Mouse (Mus musculus) layer of hippocampus, adult 8-10 months (tissue): ENCODE data around the gene Cdc7. TPM values are rescaled to one million over a fixed set of nuclear protein-coding genes. Genes with fewer than 3 reads are reported as not detected.

Experiments used
- DNase-seq, 2 experiments: peaks; one replicate each; pipeline ENCODE4 v3.0.0; 2022; ENCODE audit warnings: low spot score in 2 of 2
- total RNA-seq, 4 experiments: library from RNA; stranded (reverse); gene quantifications; 2 replicates each; pipeline ENCODE4 v1.2.4; 2022

Cdc7 gene
- total RNA-seq, 4 experiments from 2014 or later: 9.8 to 20.7 (median 16.0) TPM

DNA sequence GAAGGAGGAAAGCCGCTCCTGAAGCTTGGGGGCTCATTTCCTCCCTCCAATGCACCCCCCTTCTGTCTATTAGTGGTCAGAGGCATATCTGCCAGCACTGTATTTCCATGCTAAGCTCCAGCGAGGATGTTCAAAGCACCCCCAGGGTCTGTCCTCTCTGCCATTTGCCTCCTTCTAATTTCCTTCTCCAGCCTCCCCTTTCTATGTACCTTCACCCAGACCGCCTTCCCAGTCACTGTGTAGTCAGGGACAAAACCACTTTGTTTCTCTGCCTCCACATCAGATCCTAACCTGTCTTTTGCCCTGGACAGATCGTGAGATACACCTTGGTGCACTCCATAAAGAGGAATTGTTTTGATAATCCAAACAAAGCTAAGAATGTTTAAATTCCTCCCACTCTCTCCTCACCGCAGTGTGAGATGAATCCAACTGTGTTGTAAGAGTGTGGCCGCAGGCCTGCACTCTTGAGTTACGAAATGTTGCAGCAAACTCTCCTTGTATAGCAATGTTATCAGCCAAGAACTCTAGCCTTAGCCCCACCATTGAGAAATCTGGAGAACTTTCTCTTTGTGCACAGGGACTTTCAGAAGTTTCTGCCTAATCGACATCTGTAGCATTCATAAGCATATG lies 27.3 kb downstream of the Cdc7 start:
- no peak for DNase-seq

DNA sequence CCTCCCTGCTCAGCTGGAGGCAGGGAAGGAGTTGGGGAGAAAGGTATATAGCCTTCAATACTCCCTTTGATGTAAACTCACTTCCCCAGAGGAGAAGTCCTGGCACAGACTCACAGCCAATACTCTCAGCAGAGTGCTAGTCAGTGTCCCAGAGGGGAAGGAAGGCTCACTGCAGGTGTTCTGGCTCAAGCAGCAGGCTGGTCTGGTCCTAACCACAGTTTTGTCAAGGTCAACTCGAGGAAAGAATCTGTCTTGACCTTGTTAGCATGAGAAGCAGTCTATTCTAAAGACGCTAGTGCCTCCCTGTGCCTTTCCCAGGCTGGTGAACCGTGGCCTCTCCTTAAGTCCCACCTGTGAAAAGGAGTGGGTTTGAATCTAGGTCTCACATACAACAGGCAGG lies 30.6 kb downstream of the Cdc7 start:
- DNase-seq: no peak

- DNase-seq: peak; percentile 34 to 44
Measured at GRCm38 (mm10) chr5:106995886-106996538, 31.9 kb downstream of the Cdc7 start.

GRCm38 (mm10) chr5:106996539-106997244 lies 32.6 kb downstream of the Cdc7 start:
- no peak for DNase-seq

DNA sequence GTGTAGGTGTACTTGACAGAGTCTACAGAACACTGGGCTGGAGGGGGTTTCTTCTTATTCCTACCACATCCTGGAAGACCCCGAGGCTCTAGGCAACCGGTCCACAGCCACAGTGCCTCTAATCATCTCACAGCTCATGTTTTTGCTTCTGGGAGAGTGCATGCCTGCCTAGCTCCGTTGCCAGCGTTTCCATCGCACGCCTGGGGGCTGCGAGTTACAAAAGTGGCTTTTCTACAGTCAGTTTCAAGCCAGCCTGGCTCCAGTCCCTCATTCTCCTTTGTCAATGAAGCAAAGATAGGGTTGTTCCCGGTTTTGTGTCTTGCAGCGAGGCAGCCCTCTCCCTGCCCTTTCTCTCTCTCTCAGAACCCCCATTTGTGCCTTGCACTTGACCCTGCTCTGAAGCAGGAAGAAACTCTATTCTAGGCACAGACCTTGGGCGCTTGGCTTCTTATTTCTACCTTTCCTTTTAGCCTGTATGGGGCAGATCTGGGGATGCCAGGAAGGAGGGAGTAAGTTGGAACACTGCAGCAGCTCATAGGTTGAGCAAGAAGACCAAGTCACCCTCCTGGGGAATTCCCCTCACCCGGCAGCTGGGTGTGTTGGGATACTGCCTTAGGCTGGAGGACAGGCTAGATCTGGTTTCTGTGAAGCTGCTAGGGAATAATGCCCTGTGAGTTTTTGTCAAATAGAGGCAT lies 37.4 kb downstream of the Cdc7 start:
- no peak for DNase-seq

DNA sequence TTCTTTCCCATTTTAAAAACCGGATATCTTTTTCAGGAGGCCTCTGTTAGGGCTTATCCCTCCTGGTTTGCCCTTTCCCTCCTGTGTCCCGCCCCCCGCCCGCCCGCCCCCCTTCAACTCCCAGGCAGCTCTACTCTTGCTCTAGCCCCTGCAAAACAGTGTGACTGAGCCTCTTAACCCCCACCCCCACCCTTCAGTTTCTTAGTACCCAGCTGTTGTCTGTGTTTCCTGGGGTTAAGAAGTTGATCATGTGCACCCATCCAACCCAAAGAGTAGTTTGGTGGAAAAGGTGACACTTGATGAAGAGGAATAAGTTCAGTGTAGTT lies 37.9 kb downstream of the Cdc7 start:
- no peak for DNase-seq

DNA sequence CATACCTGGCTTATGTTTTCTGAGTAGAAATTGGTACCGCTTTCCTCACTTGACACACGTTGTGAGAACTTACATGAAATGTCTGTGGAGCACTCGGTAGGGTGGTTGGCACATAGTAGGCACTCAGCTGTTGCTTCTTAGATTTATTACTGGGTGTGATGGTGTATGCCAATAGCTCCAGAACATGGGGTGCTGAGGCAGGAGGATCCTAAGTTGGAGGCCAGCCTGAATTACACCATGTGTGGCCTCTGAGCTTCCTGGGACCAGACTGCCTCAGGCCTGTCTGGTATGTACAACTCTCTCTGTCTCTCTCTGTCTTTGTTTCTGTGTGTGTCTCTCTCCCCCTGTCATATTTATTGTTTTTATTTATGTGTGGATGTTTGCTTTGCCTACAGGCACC lies 45.6 kb downstream of the Cdc7 start:
- no peak for DNase-seq

GRCm38 (mm10) chr5:107010300-107010699 lies 46.2 kb downstream of the Cdc7 start:
- DNase-seq: no peak

- DNase-seq: no peak
Measured at GRCm38 (mm10) chr5:107011316-107012029, 47.4 kb downstream of the Cdc7 start.

GRCm38 (mm10) chr5:107012030-107012715 lies 48.1 kb downstream of the Cdc7 start:
- DNase-seq: no peak

DNA sequence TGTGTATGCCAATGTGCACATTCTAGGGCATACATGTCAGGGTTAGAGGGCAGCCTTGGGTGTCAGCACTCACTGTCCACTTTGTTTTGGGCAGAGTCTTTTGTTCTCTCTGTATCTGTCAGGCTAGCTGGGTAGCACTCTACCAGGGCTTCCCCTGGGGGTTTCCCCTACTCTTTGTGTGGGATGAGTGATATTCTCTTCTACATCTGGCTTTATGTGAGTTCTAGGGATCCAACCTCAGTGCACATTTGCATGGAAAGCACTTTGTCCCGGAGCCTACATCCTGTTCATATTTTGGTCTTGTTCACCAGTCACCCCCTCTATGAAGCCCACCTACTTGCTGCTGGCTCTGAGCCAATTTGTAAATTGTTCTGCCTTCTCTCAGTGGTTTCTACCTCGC lies 49.3 kb downstream of the Cdc7 start:
- no peak for DNase-seq

- DNase-seq: no peak
Measured at GRCm38 (mm10) chr5:107014146-107014545, 50.0 kb downstream of the Cdc7 start.

- no peak for DNase-seq
Measured at GRCm38 (mm10) chr5:107015046-107015421, 50.9 kb downstream of the Cdc7 start.

- DNase-seq: no peak
Measured at GRCm38 (mm10) chr5:107015422-107016081, 51.4 kb downstream of the Cdc7 start.

DNA sequence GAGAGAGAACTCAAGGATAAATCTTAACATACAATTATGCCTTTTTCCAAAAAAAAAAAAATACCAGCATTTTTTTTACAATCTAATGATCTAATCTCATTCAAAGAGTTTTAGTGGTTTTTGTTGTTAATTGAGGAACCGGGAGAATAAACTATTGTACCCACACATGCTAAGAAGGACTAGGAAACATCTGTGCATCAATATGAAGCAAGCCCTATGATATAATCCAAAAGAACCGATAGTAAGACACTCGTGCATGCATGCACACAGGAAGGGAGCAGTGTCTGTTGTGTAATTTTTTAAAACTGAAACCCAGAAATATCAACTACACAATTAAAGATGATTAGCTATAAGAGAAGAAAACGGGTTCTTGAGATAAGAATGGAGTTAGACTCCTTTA lies 52.4 kb downstream of the Cdc7 start:
- DNase-seq: no peak

GRCm38 (mm10) chr5:107017544-107017943 lies 53.4 kb downstream of the Cdc7 start:
- no peak for DNase-seq

DNA sequence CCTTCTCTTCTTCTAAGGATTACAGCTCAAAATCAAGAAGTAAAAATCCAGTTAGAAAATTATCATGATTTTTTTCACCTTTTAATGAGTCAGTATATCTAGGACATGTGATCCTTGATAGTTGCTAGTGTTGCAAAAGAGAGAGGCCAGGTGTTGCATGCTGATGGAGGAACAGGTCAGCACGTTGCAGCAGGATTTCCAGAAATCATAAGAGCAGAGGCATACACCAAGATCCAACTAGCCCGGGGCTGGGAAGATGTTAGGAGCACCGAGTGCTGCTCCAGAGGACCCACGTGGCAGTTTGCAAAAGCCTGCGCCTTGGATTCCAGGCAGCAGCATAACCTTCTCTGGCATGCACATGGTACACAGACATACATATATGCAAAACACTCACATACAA lies 54.9 kb downstream of the Cdc7 start:
- no peak for DNase-seq

GRCm38 (mm10) chr5:107019904-107020303 lies 55.8 kb downstream of the Cdc7 start:
- DNase-seq: no peak

DNA sequence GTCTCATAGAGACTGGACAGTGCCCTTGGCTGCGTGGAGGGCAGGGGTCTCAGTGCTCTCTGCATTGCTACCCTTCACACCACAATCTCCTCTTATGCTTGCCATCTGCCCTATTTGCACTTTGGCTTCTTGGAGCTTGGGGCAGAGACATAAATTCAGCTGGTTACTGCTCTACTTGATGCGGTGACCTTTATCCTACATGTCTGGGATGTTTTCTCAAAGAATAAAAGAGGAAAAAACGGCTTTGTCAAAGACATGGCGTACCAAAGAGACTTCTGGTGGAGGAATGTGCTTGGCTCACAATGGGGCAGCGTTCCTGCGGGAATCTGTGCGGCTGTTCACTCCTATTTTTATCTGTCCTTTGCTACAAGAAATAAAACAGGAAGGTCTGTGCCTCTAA lies 56.2 kb downstream of the Cdc7 start:
- no peak for DNase-seq

DNA sequence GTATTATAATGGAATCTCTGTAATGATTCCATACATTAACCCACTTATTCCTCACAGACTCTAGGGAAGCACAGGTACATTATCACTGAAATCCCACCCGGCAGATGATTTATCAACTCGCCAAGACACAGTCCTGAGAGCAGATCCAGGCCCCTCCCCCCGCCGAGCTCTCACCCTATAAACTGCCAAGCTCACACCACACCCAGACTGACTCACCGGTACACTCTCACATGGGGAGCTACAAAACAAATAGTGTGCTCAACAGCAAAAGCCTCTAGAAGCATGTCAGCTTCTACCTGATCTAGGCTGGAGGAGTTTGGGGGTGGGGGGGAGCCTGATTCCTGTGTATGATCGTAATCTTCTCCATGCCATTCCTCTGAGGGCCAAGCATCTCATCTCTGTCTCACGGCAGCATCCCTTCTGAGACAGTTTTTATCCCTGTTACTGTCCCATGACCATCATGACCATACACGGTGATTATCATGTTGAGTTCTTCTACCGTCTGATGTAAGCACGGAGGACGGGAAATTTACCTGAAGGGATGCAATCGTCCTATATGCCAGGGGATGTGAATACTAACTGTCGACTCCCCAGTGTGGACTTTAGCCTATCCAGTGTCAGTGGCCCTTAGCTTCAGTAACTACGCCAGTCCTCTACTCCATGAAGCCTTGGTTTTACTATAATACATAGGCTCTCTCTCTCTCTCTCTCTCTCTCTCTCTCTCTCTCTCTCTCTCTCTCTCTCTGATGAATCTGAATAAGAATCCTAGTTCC lies 57.4 kb downstream of the Cdc7 start:
- no peak for DNase-seq
